Mouse (Mus musculus): ENCODE data around the gene Rassf6.

The Rassf6 gene

GRCm38 (mm10) chr5:90568338-90568737 is 72.1 kb downstream of the Rassf6 start:
- peak; percentile 75 for DNase-seq (ENCODE audit: low spot score)

DNA sequence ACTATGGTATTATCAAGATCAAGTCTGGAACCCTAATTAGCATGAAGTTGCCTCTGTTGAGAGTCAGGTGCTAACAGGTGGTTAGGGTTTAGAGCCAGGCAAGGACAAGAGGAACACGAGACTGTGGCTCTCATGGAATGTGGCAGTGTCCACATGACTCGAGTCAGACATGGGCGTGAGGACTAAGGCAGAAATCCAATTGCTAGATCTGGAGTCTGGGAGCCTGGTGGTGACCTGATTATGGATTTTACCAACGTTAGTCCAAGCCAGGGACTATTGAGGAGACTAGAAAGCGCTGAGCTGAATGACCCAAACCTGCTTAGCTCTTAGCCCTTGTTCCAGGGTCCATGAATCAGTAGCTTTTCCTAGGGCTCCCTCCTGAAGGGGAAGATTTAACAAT is 72.7 kb downstream of the Rassf6 start:
- peak; percentile 32 for DNase-seq (ENCODE audit: low spot score)

GRCm38 (mm10) chr5:90565205-90565604 is 75.3 kb downstream of the Rassf6 start:
- no peak for DNase-seq (ENCODE audit: low spot score)

- DNase-seq (ENCODE audit: low spot score), result no peak
These were observed 76.3 kb downstream of the Rassf6 start for GRCm38 (mm10) chr5:90564161-90564560.

DNA sequence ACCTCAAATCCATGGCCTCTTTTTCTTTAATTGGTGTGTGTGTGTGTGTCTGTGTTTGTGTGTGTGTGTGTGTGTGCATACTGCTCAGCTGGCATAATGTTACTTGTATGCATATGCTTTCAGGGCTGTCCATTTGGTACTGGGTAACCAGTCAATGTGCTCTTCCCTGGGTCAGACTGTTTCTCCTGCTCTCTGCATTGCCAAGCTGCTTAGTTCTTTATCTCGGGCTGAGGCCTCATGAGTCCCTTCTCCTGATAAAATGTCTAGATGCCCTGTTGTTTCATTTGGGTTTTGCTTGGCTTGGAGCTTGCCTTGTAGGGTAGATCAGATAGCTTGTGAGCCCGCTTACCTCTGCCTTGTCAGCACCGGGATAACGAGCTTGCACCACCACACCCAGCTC is 77.6 kb downstream of the Rassf6 start:
- no peak for DNase-seq (ENCODE audit: low spot score)

- no peak for DNase-seq (ENCODE audit: low spot score)
These were observed 78.7 kb downstream of the Rassf6 start for GRCm38 (mm10) chr5:90561721-90562275.

GRCm38 (mm10) chr5:90560743-90561142 is 79.7 kb downstream of the Rassf6 start, which contains the start of gene 5830473C10Rik:
Gene 5830473C10Rik (plus strand): TSS chr5:90561107.
- no peak for DNase-seq (ENCODE audit: low spot score)

- no peak for DNase-seq (ENCODE audit: low spot score)
These were observed 84.4 kb downstream of the Rassf6 start for GRCm38 (mm10) chr5:90556052-90556451.

Measured in yolk sac, embryonic 10.5 days (tissue).